Mouse (Mus musculus) left cerebral cortex, adult 2 months (tissue): ENCODE measurements around the gene Vmn1r12. TPM values are rescaled to one million over a fixed set of nuclear protein-coding genes. Genes with fewer than 3 reads are reported as not detected.
"Not testable (repeated sequence)": the region's sequence is repeated elsewhere in the genome, so short reads cannot be mapped to it uniquely, and the experiment has no call there.

Experiments used
- DNase-seq, 2 experiments: peaks; one replicate each; pipeline ENCODE4 v3.0.0; 2021 to 2022; ENCODE audit warnings: low spot score in 2 of 2, mixed read lengths in 1 of 2; ENCODE audit errors: extremely low spot score in 1 of 2
- H3K27ac ChIP-seq: fragments of 200-600 bp; 2 replicates; pipeline ENCODE4 v1.8.1; 2022
- H3K4me3 ChIP-seq: fragments of 200-600 bp; 2 replicates; pipeline ENCODE4 v1.8.1; 2022
- CTCF ChIP-seq: fragments of 200-600 bp; IDR thresholded peaks from 2 replicates; pipeline ENCODE4 v1.8.1; 2022; ENCODE audit warnings: antibody characterized with exemption, mild to moderate bottlenecking, moderate library complexity
- intact Hi-C: fragments of 180-260 bp; cut with DNase I; formaldehyde crosslinking; loops from one replicate; pipeline ENCODE4 v1.15.1; 2025
- long read RNA-seq, 2 experiments: library from polyadenylated mRNA; stranded (forward); transcript quantifications; one replicate each; pipeline ENCODE4 v2.0.0; 2021; ENCODE audit warnings: borderline mapping rate in 2 of 2
- total RNA-seq, 2 experiments: library from RNA; stranded (reverse); gene quantifications; 2 replicates each; pipeline ENCODE4 v1.2.3; 2021

The Vmn1r12 gene
- total RNA-seq = not detected
- long read RNA-seq, experiment 1 = 0 reads
- long read RNA-seq, experiment 2 = 0 reads

DNA sequence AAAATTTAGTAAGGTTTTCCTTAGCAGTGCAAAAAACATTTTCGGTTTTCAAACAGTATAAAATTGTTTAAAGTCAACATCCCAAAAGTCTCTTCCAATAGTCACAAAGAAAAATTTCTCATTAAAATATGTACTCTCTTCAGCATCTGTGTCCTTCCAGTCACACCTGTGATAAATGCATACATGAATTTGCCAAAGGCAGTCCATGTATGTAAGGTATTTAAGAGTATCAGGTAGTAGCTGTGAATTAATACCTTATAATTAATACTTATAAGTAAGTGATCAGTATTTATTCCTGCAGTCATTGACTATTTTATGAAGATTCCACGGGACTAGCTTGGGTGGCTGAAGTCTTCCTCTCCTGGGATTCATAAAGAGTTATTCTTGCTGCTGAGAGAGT lies at the start of gene Vmn1r12:
Gene Vmn1r12, plus strand, starts transcription at position 301 of the 400 bp plus-strand sequence.
- DNase-seq = no peak
- H3K4me3 ChIP-seq = no peak within 1 kb of the TSS
- intact Hi-C loops = no loop called here

GRCm38 (mm10) chr6:57109154-57109553 lies 47.6 kb upstream of the Vmn1r12 start, which contains the start of gene Vmn1r10:
TSS of gene Vmn1r10 (plus strand) at chr6:57109454.
- no peak for TF ChIP-seq CTCF
- DNase-seq = no peak
- intact Hi-C loops = no loop called here
- Histone ChIP-seq H3K4me3 (no peak within 1 kb of the TSS), H3K27ac (no peak within 1 kb of the TSS)

More for the DNA sequence above, at the start of gene Vmn1r12:
- H3K27ac ChIP-seq = no peak within 1 kb of the TSS
- TF ChIP-seq CTCF = no peak

DNA sequence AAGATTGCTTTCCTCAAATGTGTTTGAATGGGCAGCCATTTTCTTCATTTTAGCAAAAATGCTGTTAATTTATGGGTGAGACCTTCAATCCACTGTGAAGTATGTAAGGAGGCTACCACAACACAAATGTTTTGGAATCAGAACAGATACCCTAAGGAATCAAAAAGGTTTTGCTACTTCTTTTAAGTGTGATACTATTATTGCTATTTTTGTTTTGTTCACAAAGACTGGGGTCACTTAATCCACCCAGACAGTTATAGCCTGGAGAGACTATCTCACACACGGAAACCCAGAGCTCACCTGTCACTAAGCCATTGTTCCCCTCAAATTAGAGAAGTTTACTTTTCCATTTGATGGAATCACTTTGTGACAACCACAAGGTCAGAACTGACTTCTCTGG lies 23.6 kb upstream of the Vmn1r12 start, which contains the start of gene Vmn1r11:
Gene Vmn1r11, plus strand, starts transcription at position 301 of the 400 bp plus-strand sequence.
- Histone ChIP-seq H3K4me3 (no peak within 1 kb of the TSS), H3K27ac (no peak within 1 kb of the TSS)
- intact Hi-C loops = no loop called here
- no peak for TF ChIP-seq CTCF
- no peak for DNase-seq

DNA sequence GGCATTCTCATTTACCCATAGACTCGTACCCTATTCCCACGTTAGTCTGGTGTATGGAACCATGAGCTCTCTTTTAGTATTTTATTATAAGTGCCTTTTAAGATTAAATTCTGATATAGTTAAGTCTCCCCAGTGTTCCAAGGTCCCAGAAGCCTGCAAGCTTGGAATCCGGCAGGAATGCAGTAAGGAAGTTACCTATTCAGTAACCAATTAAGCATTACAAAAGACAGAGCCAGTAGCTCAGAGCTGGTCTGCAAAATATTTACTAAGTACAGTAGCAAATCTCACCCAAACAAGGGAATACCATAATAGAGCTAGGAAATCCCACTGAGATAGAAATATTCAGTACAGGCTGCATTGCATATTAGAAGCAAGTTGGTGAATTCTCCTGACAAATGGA lies 33.3 kb downstream of the Vmn1r12 start:
- DNase-seq, intact Hi-C loops, H3K4me3 ChIP-seq, H3K27ac ChIP-seq: not testable (repeated sequence)

DNA sequence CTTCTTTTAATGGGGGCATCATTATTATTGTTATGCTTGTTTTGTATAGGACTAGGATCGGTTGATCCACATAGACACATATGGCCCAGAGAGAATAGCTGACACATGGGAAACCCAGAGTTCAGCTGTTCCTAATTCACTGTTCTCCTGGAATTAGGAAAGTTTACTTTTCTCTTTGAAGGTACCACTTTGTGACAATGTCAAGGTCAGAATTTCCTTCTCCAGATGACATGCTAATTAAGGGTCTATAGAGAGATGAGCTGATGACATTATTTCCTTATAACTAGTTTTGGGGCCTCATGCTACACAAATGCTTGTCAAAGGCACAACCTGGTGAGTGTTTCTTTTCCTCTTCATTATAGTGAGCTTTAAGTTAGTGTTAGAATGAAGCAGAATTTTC lies 46.3 kb downstream of the Vmn1r12 start, which contains the start of gene Vmn1r13:
Gene Vmn1r13, plus strand, starts transcription at position 301 of the 400 bp plus-strand sequence.
- DNase-seq, H3K4me3 ChIP-seq, H3K27ac ChIP-seq, intact Hi-C loops: not testable (repeated sequence)

Other genes with a start within 250 kb of the Vmn1r12 start
- 10 to 100 TPM; 56.1 to 56.6 TPM for gene Nt5c3, start 233.0 kb upstream of the Vmn1r12 start, total RNA-seq
- under 1 TPM; 0.16 to 0.27 TPM for gene Vmn1r4, start 232.9 kb upstream of the Vmn1r12 start, total RNA-seq
- not detected for gene Vmn1r5, start 186.6 kb upstream of the Vmn1r12 start, total RNA-seq
- not detected for gene Vmn1r6, start 159.7 kb upstream of the Vmn1r12 start, total RNA-seq
- gene Vmn1r7, start 131.6 kb upstream of the Vmn1r12 start, total RNA-seq = not detected
- not detected for gene Vmn1r8, start 124.6 kb upstream of the Vmn1r12 start, total RNA-seq
- not detected for gene Vmn1r9, start 90.1 kb upstream of the Vmn1r12 start, total RNA-seq
- not detected for gene Vmn1r10, start 47.5 kb upstream of the Vmn1r12 start, total RNA-seq
- gene Vmn1r11, start 23.5 kb upstream of the Vmn1r12 start, total RNA-seq = not detected
- not detected for gene Vmn1r13, start 46.4 kb downstream of the Vmn1r12 start, total RNA-seq
- not detected for gene Vmn1r14, start 74.8 kb downstream of the Vmn1r12 start, total RNA-seq
- gene Vmn1r15, start 101.0 kb downstream of the Vmn1r12 start, total RNA-seq = not detected
- gene Vmn1r16, start 172.6 kb downstream of the Vmn1r12 start, total RNA-seq = not detected
- gene Vmn1r17, start 206.8 kb downstream of the Vmn1r12 start, total RNA-seq = not detected
- gene Vmn1r18, start 238.9 kb downstream of the Vmn1r12 start, total RNA-seq = not detected
- gene Vmn1r19, start 246.9 kb downstream of the Vmn1r12 start, total RNA-seq = not detected